Mouse (Mus musculus): ENCODE measurements around the gene Olfr1112.
"Not testable (repeated sequence)": the region's sequence is repeated elsewhere in the genome, so short reads cannot be mapped to it uniquely, and the experiment has no call there.

Olfr1112 gene

DNA sequence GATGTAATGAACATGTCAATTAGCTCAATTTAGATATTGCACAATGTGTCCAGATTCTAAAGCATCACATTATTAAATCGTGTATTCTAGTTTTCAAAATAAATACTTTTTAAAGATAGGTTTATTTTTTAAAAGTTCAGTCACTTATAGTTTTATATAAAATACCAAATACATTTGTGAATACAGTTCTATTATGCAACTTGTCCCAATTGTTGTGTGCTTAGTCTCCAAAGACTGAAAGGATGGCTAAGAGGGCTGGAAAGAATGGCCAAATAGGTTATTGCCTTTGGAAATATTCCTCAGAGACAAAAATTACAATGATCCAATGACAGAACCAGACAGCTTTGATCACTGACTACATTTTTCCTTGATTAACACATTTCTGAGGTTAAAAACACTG lies at the start of gene Olfr1112:
Gene Olfr1112 (plus strand): TSS at position 301 of the 400 bp plus-strand sequence.
- ChIA-PET POLR2A (no interaction called here), CTCF (no interaction called here)

DNA sequence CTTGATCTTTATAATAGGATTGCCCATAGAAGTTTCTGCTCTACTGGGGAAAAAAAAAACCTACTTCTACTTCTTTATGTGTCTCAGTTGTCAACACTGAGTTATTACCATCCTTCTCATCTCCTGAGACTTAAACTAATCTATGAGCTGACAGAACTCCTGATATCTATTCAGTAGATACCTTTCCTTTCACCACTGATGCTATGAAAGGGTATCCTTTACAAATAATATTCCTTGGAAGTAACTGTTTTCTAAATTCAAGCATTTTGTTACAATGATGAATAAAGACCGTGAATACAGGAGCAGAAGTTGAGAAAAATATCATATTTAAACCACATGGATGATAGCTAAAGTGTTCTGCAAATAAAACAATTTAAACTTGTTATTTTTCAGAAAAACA lies 47.4 kb upstream of the Olfr1112 start, which contains the start of gene Olfr1110:
Gene Olfr1110 (minus strand): TSS at position 101 of the 400 bp plus-strand sequence.
- CTCF ChIA-PET: no interaction called here
- POLR2A ChIA-PET: no interaction called here

DNA sequence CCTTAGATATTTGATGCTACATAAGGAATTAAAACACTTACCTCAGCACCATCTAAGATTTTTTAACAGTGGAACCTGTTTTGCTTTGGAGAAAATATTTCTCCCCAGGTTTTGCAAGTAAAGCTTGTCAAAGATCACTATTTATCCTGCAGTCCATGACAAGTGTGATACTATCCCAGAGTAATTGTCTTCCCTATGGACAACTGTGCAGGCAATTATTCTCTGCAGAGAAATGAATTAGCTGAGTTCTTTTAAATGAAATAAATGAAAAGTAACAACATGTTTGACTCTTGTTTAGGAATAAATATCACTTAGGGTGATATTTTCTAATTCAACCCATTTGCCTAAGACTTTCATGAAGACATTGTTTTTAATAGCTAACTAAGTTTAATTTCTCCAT lies 35.1 kb upstream of the Olfr1112 start, which contains the start of gene Olfr1111:
Gene Olfr1111 (minus strand): TSS at position 101 of the 400 bp plus-strand sequence.
- ChIA-PET CTCF (no interaction called here), POLR2A (no interaction called here)

DNA sequence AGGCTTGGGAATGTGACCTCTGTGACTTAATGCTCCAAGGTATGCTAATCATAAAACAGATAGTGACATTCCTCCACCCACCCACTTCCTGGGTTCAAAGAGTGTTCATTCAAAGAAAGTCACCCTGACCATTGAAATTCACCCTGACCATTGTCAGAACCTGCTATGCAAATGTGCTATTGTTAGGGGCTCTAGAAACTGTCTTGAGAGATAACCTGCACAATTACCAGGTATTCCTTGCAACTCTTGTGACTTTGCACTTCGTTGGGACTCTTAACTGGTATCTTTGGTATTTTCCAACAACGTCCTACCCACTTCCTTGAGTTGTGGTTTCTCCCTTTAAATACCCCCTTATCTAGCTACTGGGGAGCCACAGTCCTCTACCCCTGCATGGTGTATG lies 19.9 kb upstream of the Olfr1112 start:
- POLR2A ChIA-PET: not testable (repeated sequence)

GRCm38 (mm10) chr2:87208670-87209069 lies 21.1 kb downstream of the Olfr1112 start, which contains the start of gene Olfr1113:
Gene Olfr1113, plus strand, starts transcription at chr2:87208970.
- POLR2A ChIA-PET: no interaction called here
- CTCF ChIA-PET: no interaction called here

More for the DNA sequence above, 19.9 kb upstream of the Olfr1112 start:
- CTCF ChIA-PET: not testable (repeated sequence)

Measured in embryonic stem cell, embryonic (primary cell).